Mouse (Mus musculus): Measurements from ENCODE around the gene Rabepk. TPM values are rescaled to one million over a fixed set of nuclear protein-coding genes. Genes with fewer than 3 reads are reported as not detected.
"Not testable (repeated sequence)": the region's sequence is repeated elsewhere in the genome, so short reads cannot be mapped to it uniquely, and the experiment has no call there.

The Rabepk gene
- total RNA-seq, 2 experiments from 2014 or later: 8.1 to 9.8 TPM

- no peak for DNase-seq
These were observed 5.1 kb upstream of the Rabepk start for GRCm38 (mm10) chr2:34804815-34805214.

GRCm38 (mm10) chr2:34804172-34804571 lies 4.5 kb upstream of the Rabepk start:
- DNase-seq: no peak

- no peak for DNase-seq
These were observed 4.0 kb upstream of the Rabepk start for GRCm38 (mm10) chr2:34803746-34804145.

GRCm38 (mm10) chr2:34802565-34803245 lies 3.0 kb upstream of the Rabepk start:
- not testable (repeated sequence) for DNase-seq

GRCm38 (mm10) chr2:34801516-34802482 lies 2.1 kb upstream of the Rabepk start:
- DNase-seq: peak; percentile 97

- DNase-seq: no peak
These were observed 659 bp upstream of the Rabepk start for GRCm38 (mm10) chr2:34800371-34800770.

- no peak for DNase-seq
These were observed 4.3 kb downstream of the Rabepk start for GRCm38 (mm10) chr2:34795426-34795825.

- DNase-seq: no peak
These were observed 5.2 kb downstream of the Rabepk start for GRCm38 (mm10) chr2:34794511-34794910.

- DNase-seq: not testable (repeated sequence)
These were observed 7.2 kb downstream of the Rabepk start for GRCm38 (mm10) chr2:34792543-34792942.

GRCm38 (mm10) chr2:34790282-34790681 lies 9.4 kb downstream of the Rabepk start:
- no peak for DNase-seq

GRCm38 (mm10) chr2:34784085-34784484 lies 15.6 kb downstream of the Rabepk start:
- no peak for DNase-seq

GRCm38 (mm10) chr2:34783064-34784020 lies 16.4 kb downstream of the Rabepk start:
- no peak for DNase-seq

- no peak for DNase-seq
These were observed 22.4 kb downstream of the Rabepk start for GRCm38 (mm10) chr2:34777237-34777868.

- DNase-seq: no peak
These were observed 25.2 kb downstream of the Rabepk start for GRCm38 (mm10) chr2:34774493-34774892.

- DNase-seq: no peak
These were observed 26.0 kb downstream of the Rabepk start for GRCm38 (mm10) chr2:34773673-34774072.

GRCm38 (mm10) chr2:34772252-34773235 lies 27.2 kb downstream of the Rabepk start:
- DNase-seq: peak; percentile 46

GRCm38 (mm10) chr2:34771368-34772226 lies 28.1 kb downstream of the Rabepk start, which contains the start of gene Hspa5:
Hspa5 (plus strand) TSS chr2:34771970.
- peak; percentile 100 for DNase-seq

- no peak for DNase-seq
These were observed 28.8 kb downstream of the Rabepk start for GRCm38 (mm10) chr2:34770951-34771350.

GRCm38 (mm10) chr2:34770049-34770448 lies 29.7 kb downstream of the Rabepk start:
- DNase-seq: no peak
